44 mouse cellular contexts compared by ENCODE assay signal in genomic region chr7:140213841-140214240, GRCm38 (mm10). TPM values are rescaled to one million over a fixed set of nuclear protein-coding genes. Genes with fewer than 3 reads are reported as not detected.
DNase-seq lines count a peak whose midpoint lies in the region; ATAC-seq and TF ChIP-seq lines count a peak whose summit lies in the region.
"Had no signal": no experiment of that assay in that cellular context is flagged by ENCODE, and none has a peak within 500 bp of the region (broad histone marks: within the 10 kb centered on the region; RNA-seq: fewer than 3 reads in every experiment).

No protein-coding gene starts in this region.

- no peaks in the 10 kb centered on the region for H3K4me1 ChIP-seq in intestine, postnatal 0 days (replicated peaks; ENCODE audit: control insufficient read depth, insufficient read depth, low read length)
- H3K4me1 ChIP-seq: embryonic facial prominence, embryonic 12.5 days; forebrain, embryonic 10.5 days; heart, embryonic 10.5 days; heart, embryonic 15.5 days; hindbrain, embryonic 12.5 days; limb, embryonic 10.5 days; limb, embryonic 15.5 days; liver, embryonic 13.5 days; midbrain, embryonic 13.5 days; neural tube, embryonic 12.5 days had no signal

- no peak overlapping the region for H3K27ac ChIP-seq in intestine, postnatal 0 days (ENCODE audit: low read depth, low read length)
- H3K27ac ChIP-seq: embryonic facial prominence, embryonic 12.5 days; forebrain, embryonic 10.5 days; heart, embryonic 10.5 days; heart, embryonic 15.5 days; hindbrain, embryonic 12.5 days; hindbrain, postnatal 0 days; limb, embryonic 10.5 days; limb, embryonic 15.5 days; liver, embryonic 13.5 days; midbrain, embryonic 13.5 days; neural tube, embryonic 12.5 days had no signal

- no peaks in the 10 kb centered on the region for H3K9me3 ChIP-seq in intestine, postnatal 0 days (ENCODE audit: control insufficient read depth)
- H3K9me3 ChIP-seq: embryonic facial prominence, embryonic 12.5 days; forebrain, embryonic 10.5 days; heart, embryonic 10.5 days; heart, embryonic 15.5 days; hindbrain, embryonic 12.5 days; limb, embryonic 10.5 days; limb, embryonic 15.5 days; liver, embryonic 13.5 days; midbrain, embryonic 13.5 days; neural tube, embryonic 12.5 days had no signal

- no peaks in the 10 kb centered on the region for H3K36me3 ChIP-seq in intestine, postnatal 0 days (ENCODE audit: control insufficient read depth, insufficient read depth)
- H3K36me3 ChIP-seq: embryonic facial prominence, embryonic 12.5 days; forebrain, embryonic 10.5 days; heart, embryonic 10.5 days; heart, embryonic 15.5 days; hindbrain, embryonic 12.5 days; limb, embryonic 10.5 days; limb, embryonic 15.5 days; liver, embryonic 13.5 days; midbrain, embryonic 13.5 days; neural tube, embryonic 12.5 days had no signal

- TF ChIP-seq CTCF in intestine, postnatal 0 days (IDR thresholded peaks at IDR 0.05; ENCODE audit: low read depth): no peak

- WGBS in intestine, postnatal 0 days: 81% methylated on average over 5 of the region's 5 CpGs

- ATAC-seq in inflammation-experienced regulatory T-cells, adult 6 months: peak; percentile 56
- 0 out of 2 replicates have a peak, but pooled peaks have one; percentile 16 for ATAC-seq in neutrophil, adult 5-6 weeks (ENCODE audit: extremely low read depth, insufficient number of reproducible peaks, low FRiP score, poor library complexity, severe bottlenecking)
- no peak for ATAC-seq in intestine, postnatal 0 days
- ATAC-seq: forebrain, embryonic 16.5 days; hindbrain, postnatal 0 days; lung, postnatal 0 days; midbrain, embryonic 13.5 days had no signal

- H3K4me3 ChIP-seq in intestine, postnatal 0 days (ENCODE audit: low read depth, low read length): no peak overlapping the region
- H3K4me3 ChIP-seq: embryonic facial prominence, embryonic 12.5 days; forebrain, embryonic 10.5 days; heart, embryonic 10.5 days; heart, embryonic 15.5 days; hindbrain, embryonic 12.5 days; limb, embryonic 10.5 days; limb, embryonic 15.5 days; liver, embryonic 13.5 days; midbrain, embryonic 13.5 days; neural tube, embryonic 12.5 days had no signal

- no peak overlapping the region for H3K9ac ChIP-seq in intestine, postnatal 0 days (ENCODE audit: low read depth, low read length)
- H3K9ac ChIP-seq: embryonic facial prominence, embryonic 12.5 days; heart, embryonic 15.5 days; hindbrain, embryonic 12.5 days; limb, embryonic 15.5 days; liver, embryonic 13.5 days; midbrain, embryonic 13.5 days; neural tube, embryonic 12.5 days had no signal

- no peak overlapping the region for H3K4me2 ChIP-seq in intestine, postnatal 0 days (replicated peaks; ENCODE audit: low read depth)
- H3K4me2 ChIP-seq: embryonic facial prominence, embryonic 12.5 days; heart, embryonic 15.5 days; hindbrain, embryonic 12.5 days; limb, embryonic 15.5 days; liver, embryonic 13.5 days; midbrain, embryonic 13.5 days; neural tube, embryonic 12.5 days had no signal

- intact Hi-C loops in left cerebral cortex, postnatal 36 days (cut with DNase I): no loop called here

- peak; percentile 12 for DNase-seq in thymus, postnatal 14 days
- no peak for DNase-seq in thymus, postnatal 10 days (ENCODE audit: low spot score in 2 of 2)
- peak; percentile 33 to 56 for DNase-seq in CD8-positive naive resting alpha-beta T cell, adult 2 months (ENCODE audit: low read depth in 2 of 2, low spot score in 2 of 2)
- DNase-seq in frontal cortex, adult 2 months (ENCODE audit: extremely low spot score in 1 of 2, low spot score in 1 of 2): no peak
- DNase-seq in left cerebral cortex, postnatal 36 days (ENCODE audit: low spot score in 2 of 2): no peak
- DNase-seq: adrenal gland, postnatal 10 days; cerebellum, adult 11 months; cerebellum, adult 9-10 months; cerebellum, postnatal 36 days; gastrocnemius, postnatal 14 days; heart, postnatal 36 days; kidney, adult 11 months; kidney, postnatal 25 days; liver, embryonic 13.5 days; lung, adult 18-20 months; lung, postnatal 4 days; right cerebral cortex, postnatal 4 days had no signal

- no peaks in the 10 kb centered on the region for H3K27me3 ChIP-seq in intestine, postnatal 0 days (replicated peaks; ENCODE audit: control insufficient read depth, insufficient read depth, low read length)
- H3K27me3 ChIP-seq: embryonic facial prominence, embryonic 12.5 days; heart, embryonic 15.5 days; hindbrain, embryonic 12.5 days; limb, embryonic 15.5 days; liver, embryonic 13.5 days; midbrain, embryonic 13.5 days; neural tube, embryonic 12.5 days had no signal

RNA-seq across cellular contexts. Expression of gene Cd163l1, which starts 4.2 kb away (rescaled TPM):
- polyA plus RNA-seq in inflammation-experienced regulatory T-cells, adult 6 months (2017; shearing (Covaris generic)): under 1 TPM in 2 of 3 experiments, not detected in 1; 0.27 to 0.55 TPM
- 0.47 and 1.6 TPM in 2 replicates for total RNA-seq in neutrophil, adult 5-6 weeks (2017)
- 0.16 and 0.22 TPM in 2 replicates for polyA plus RNA-seq in intestine, postnatal 0 days (2015; fragmentation: Nextera tagmentation; extraction: Ambion mirVana)
- polyA plus RNA-seq in frontal cortex, adult 2 months (2012; rRNA removed): 0.17 and 0.24 TPM in 2 replicates
- total RNA-seq in left cerebral cortex, postnatal 36 days (2021): not detected
- total RNA-seq: CH12.LX; ES-E14; gastrocnemius, postnatal 14 days; granulocyte monocyte progenitor cell, adult 5-6 weeks; heart, postnatal 36 days; hindbrain, postnatal 0 days had no signal
- polyA plus RNA-seq: embryonic facial prominence, embryonic 12.5 days; forebrain, embryonic 10.5 days; forebrain, embryonic 16.5 days; heart, embryonic 10.5 days; hindbrain, embryonic 12.5 days; hindbrain, postnatal 0 days; kidney, embryonic 14.5 days; limb, embryonic 15.5 days; midbrain, embryonic 13.5 days; neural tube, embryonic 12.5 days had no signal

RNA-seq across cellular contexts. Expression of gene Olfr524, which starts 8.1 kb away (rescaled TPM):
- under 1 TPM in 1 of 3 experiments, not detected in 2; 0.13 TPM for polyA plus RNA-seq in inflammation-experienced regulatory T-cells, adult 6 months (2017; shearing (Covaris generic))
- not detected in 2 replicates for total RNA-seq in neutrophil, adult 5-6 weeks (2017)
- polyA plus RNA-seq in intestine, postnatal 0 days (2015; fragmentation: Nextera tagmentation; extraction: Ambion mirVana): not detected in 2 replicates
- not detected in 2 replicates for polyA plus RNA-seq in frontal cortex, adult 2 months (2012; rRNA removed)
- not detected for total RNA-seq in left cerebral cortex, postnatal 36 days (2021)
- total RNA-seq: adrenal gland, postnatal 10 days; CH12.LX; ES-E14; gastrocnemius, postnatal 14 days; granulocyte monocyte progenitor cell, adult 5-6 weeks; heart, postnatal 36 days; hindbrain, postnatal 0 days; layer of hippocampus, adult 18-20 months; layer of hippocampus, postnatal 14 days; left cerebral cortex, adult 8-10 months; megakaryocyte-erythroid progenitor cell, adult 5-6 weeks; monocyte, adult 5-6 weeks had no signal
- polyA plus RNA-seq: embryonic facial prominence, embryonic 12.5 days; forebrain, embryonic 10.5 days; forebrain, embryonic 16.5 days; heart, embryonic 10.5 days; hindbrain, embryonic 12.5 days; hindbrain, postnatal 0 days; kidney, embryonic 14.5 days; limb, embryonic 10.5 days; limb, embryonic 15.5 days; liver, embryonic 13.5 days; lung, postnatal 0 days; midbrain, embryonic 13.5 days; neural tube, embryonic 12.5 days; stomach, embryonic 14.5 days; testis, adult 2 months; urinary bladder, adult 2 months had no signal

RNA-seq across cellular contexts. Expression of gene 5830411N06Rik, which starts 33.2 kb away (rescaled TPM):
- 1 to 10 TPM in 1 of 3 experiments, not detected in 2; 2.9 TPM for polyA plus RNA-seq in inflammation-experienced regulatory T-cells, adult 6 months (2017; shearing (Covaris generic))
- total RNA-seq in neutrophil, adult 5-6 weeks (2017): 4.4 and 4.7 TPM in 2 replicates
- not detected in 2 replicates for polyA plus RNA-seq in intestine, postnatal 0 days (2015; fragmentation: Nextera tagmentation; extraction: Ambion mirVana)
- polyA plus RNA-seq in frontal cortex, adult 2 months (2012; rRNA removed): 0.04 and 0.06 TPM in 2 replicates
- total RNA-seq in left cerebral cortex, postnatal 36 days (2021): not detected
- total RNA-seq: adrenal gland, postnatal 10 days; CH12.LX; ES-E14; gastrocnemius, postnatal 14 days; granulocyte monocyte progenitor cell, adult 5-6 weeks; heart, postnatal 36 days; hindbrain, postnatal 0 days; megakaryocyte-erythroid progenitor cell, adult 5-6 weeks had no signal
- polyA plus RNA-seq: embryonic facial prominence, embryonic 12.5 days; forebrain, embryonic 10.5 days; forebrain, embryonic 16.5 days; heart, embryonic 10.5 days; hindbrain, embryonic 12.5 days; hindbrain, postnatal 0 days; kidney, embryonic 14.5 days; limb, embryonic 10.5 days; limb, embryonic 15.5 days; liver, embryonic 13.5 days; lung, postnatal 0 days; midbrain, embryonic 13.5 days; neural tube, embryonic 12.5 days; stomach, embryonic 14.5 days had no signal

RNA-seq across cellular contexts. Expression of gene Olfr523, which starts 40.8 kb away (rescaled TPM):
- polyA plus RNA-seq in inflammation-experienced regulatory T-cells, adult 6 months (2017; shearing (Covaris generic)): not detected
- 0.23 TPM in 1 of 2 replicates, not detected in the other for total RNA-seq in neutrophil, adult 5-6 weeks (2017)
- not detected in 2 replicates for polyA plus RNA-seq in intestine, postnatal 0 days (2015; fragmentation: Nextera tagmentation; extraction: Ambion mirVana)
- 0.04 and 0.08 TPM in 2 replicates for polyA plus RNA-seq in frontal cortex, adult 2 months (2012; rRNA removed)
- total RNA-seq in left cerebral cortex, postnatal 36 days (2021): not detected
- total RNA-seq: adrenal gland, postnatal 10 days; CH12.LX; ES-E14; gastrocnemius, postnatal 14 days; granulocyte monocyte progenitor cell, adult 5-6 weeks; heart, postnatal 36 days; hindbrain, postnatal 0 days; megakaryocyte-erythroid progenitor cell, adult 5-6 weeks; monocyte, adult 5-6 weeks had no signal
- polyA plus RNA-seq: embryonic facial prominence, embryonic 12.5 days; forebrain, embryonic 10.5 days; forebrain, embryonic 16.5 days; heart, embryonic 10.5 days; heart, embryonic 15.5 days; hindbrain, embryonic 12.5 days; hindbrain, postnatal 0 days; kidney, embryonic 14.5 days; limb, embryonic 10.5 days; limb, embryonic 15.5 days; liver, embryonic 13.5 days; lung, postnatal 0 days; midbrain, embryonic 13.5 days; neural tube, embryonic 12.5 days; stomach, embryonic 14.5 days; testis, adult 2 months; urinary bladder, adult 2 months had no signal

RNA-seq across cellular contexts. Expression of gene Olfr522, which starts 49.3 kb away (rescaled TPM):
- polyA plus RNA-seq in inflammation-experienced regulatory T-cells, adult 6 months (2017; shearing (Covaris generic)): under 1 TPM in 1 of 3 experiments, not detected in 2; 0.07 TPM
- not detected in 2 replicates for total RNA-seq in neutrophil, adult 5-6 weeks (2017)
- polyA plus RNA-seq in intestine, postnatal 0 days (2015; fragmentation: Nextera tagmentation; extraction: Ambion mirVana): not detected in 2 replicates
- polyA plus RNA-seq in frontal cortex, adult 2 months (2012; rRNA removed): not detected in 2 replicates
- not detected for total RNA-seq in left cerebral cortex, postnatal 36 days (2021)
- total RNA-seq: adrenal gland, postnatal 10 days; CH12.LX; ES-E14; gastrocnemius, postnatal 14 days; granulocyte monocyte progenitor cell, adult 5-6 weeks; heart, postnatal 36 days; hindbrain, postnatal 0 days; layer of hippocampus, adult 18-20 months; layer of hippocampus, postnatal 14 days; left cerebral cortex, adult 8-10 months; megakaryocyte-erythroid progenitor cell, adult 5-6 weeks; monocyte, adult 5-6 weeks had no signal
- polyA plus RNA-seq: embryonic facial prominence, embryonic 12.5 days; forebrain, embryonic 10.5 days; forebrain, embryonic 16.5 days; heart, embryonic 10.5 days; heart, embryonic 15.5 days; hindbrain, embryonic 12.5 days; hindbrain, postnatal 0 days; kidney, embryonic 14.5 days; limb, embryonic 10.5 days; limb, embryonic 15.5 days; liver, embryonic 13.5 days; lung, postnatal 0 days; midbrain, embryonic 13.5 days; neural tube, embryonic 12.5 days; stomach, embryonic 14.5 days; testis, adult 2 months; urinary bladder, adult 2 months had no signal

Comparison
In these comparisons a context has a peak if more than half of its experiments do, and no peak if none do; other contexts are left out.
1. DNase-seq: peak in thymus, postnatal 14 days (single experiment) and CD8-positive naive resting alpha-beta T cell, adult 2 months (2 of 2); none in thymus, postnatal 10 days (0 of 2), frontal cortex, adult 2 months (0 of 2) and left cerebral cortex, postnatal 36 days (0 of 2).